In genomic region chr11:116273469-116274044, GRCm38 (mm10) we compare ENCODE assay signal across 8 mouse cellular contexts. TPM values are rescaled to one million over a fixed set of nuclear protein-coding genes. Genes with fewer than 3 reads are reported as not detected.
A peak's percentile ranks its signal among the peaks of the same experiment; 100 is the strongest.
DNase-seq lines count a peak whose midpoint lies in the region; ATAC-seq and TF ChIP-seq lines count a peak whose summit lies in the region.

No protein-coding gene starts in this region.

- ATAC-seq in forebrain, embryonic 12.5 days (ENCODE audit: low FRiP score) = peak; percentile 47
- peak; percentile 67 for ATAC-seq in liver, embryonic 13.5 days (ENCODE audit: low read depth)

- intact Hi-C loops in gastrocnemius, adult 2 months (cut with DNase I) = no loop called here

- H3K9me3 ChIP-seq in forebrain, embryonic 12.5 days = no peaks in the 10 kb centered on the region
- H3K9me3 ChIP-seq in liver, embryonic 13.5 days (replicated peaks) = no peaks in the 10 kb centered on the region

- no peaks in the 10 kb centered on the region for H3K27me3 ChIP-seq in forebrain, embryonic 12.5 days
- peaks cover 3% of the 10 kb centered on the region; the same call in 1 of the 2 replicates for H3K27me3 ChIP-seq in liver, embryonic 13.5 days

- WGBS in forebrain, embryonic 12.5 days = under 1% methylated on average over 39 of the region's 39 CpGs
- WGBS in liver, embryonic 13.5 days (ENCODE audit: insufficient replicate concordance) = under 1% methylated on average over 39 of the region's 39 CpGs

- peak overlapping the region; percentile 91 for H3K4me2 ChIP-seq in forebrain, embryonic 12.5 days
- H3K4me2 ChIP-seq in liver, embryonic 13.5 days = peak overlapping the region; percentile 82

- peaks cover 25% of the 10 kb centered on the region for H3K36me3 ChIP-seq in forebrain, embryonic 12.5 days (replicated peaks)
- peaks cover 36% of the 10 kb centered on the region for H3K36me3 ChIP-seq in liver, embryonic 13.5 days

- H3K4me3 ChIP-seq in gastrocnemius, adult 2 months = peak overlapping the region; percentile 98
- peak overlapping the region; percentile 88 for H3K4me3 ChIP-seq in forebrain, embryonic 12.5 days (replicated peaks)
- peak overlapping the region; percentile 93 for H3K4me3 ChIP-seq in liver, embryonic 13.5 days (replicated peaks)

- H3K4me1 ChIP-seq in forebrain, embryonic 12.5 days = peaks cover 30% of the 10 kb centered on the region
- peaks cover 46% of the 10 kb centered on the region for H3K4me1 ChIP-seq in liver, embryonic 13.5 days (replicated peaks)

- DNase-seq in gastrocnemius, adult 2 months = no peak
- no peak for DNase-seq in gastrocnemius, postnatal 25 days
- peak; percentile 17 for DNase-seq in CD4-positive helper T cell, adult 2 months (ENCODE audit: low read depth, low spot score)
- no peak for DNase-seq in liver, embryonic 13.5 days
- DNase-seq in thymus, adult 18-20 months = no peak
- DNase-seq in urinary bladder, postnatal 25 days (ENCODE audit: low spot score) = no peak
- DNase-seq in right cerebral cortex, adult 18-20 months = no peak

- peak overlapping the region; percentile 90 for H3K9ac ChIP-seq in forebrain, embryonic 12.5 days
- peak overlapping the region; percentile 93 for H3K9ac ChIP-seq in liver, embryonic 13.5 days

- H3K27ac ChIP-seq in gastrocnemius, adult 2 months = peak overlapping the region; percentile 95
- H3K27ac ChIP-seq in forebrain, embryonic 12.5 days = peak overlapping the region; percentile 89; the same call in 1 of the 2 replicates
- H3K27ac ChIP-seq in liver, embryonic 13.5 days = peak overlapping the region; percentile 76

- TF ChIP-seq CTCF in gastrocnemius, adult 2 months (IDR thresholded peaks at IDR 0.05) = no peak

RNA-seq across cellular contexts. Expression of gene Srp68, which starts 0.5 kb away (rescaled TPM):
- total RNA-seq in gastrocnemius, adult 2 months (2021) = 10 to 100 TPM; 87.7 to 89.2 TPM
- 10 to 100 TPM; 65.8 to 75.9 TPM for total RNA-seq in gastrocnemius, postnatal 25 days (2021)
- polyA plus RNA-seq in forebrain, embryonic 12.5 days (2016; fragmentation: Nextera tagmentation; extraction: Ambion mirVana) = 84.8 and 86.5 TPM in 2 replicates
- polyA plus RNA-seq in liver, embryonic 13.5 days (2015; fragmentation: Nextera tagmentation; extraction: Ambion mirVana) = 47.6 and 51.6 TPM in 2 replicates

RNA-seq across cellular contexts. Expression of gene Galr2, which starts 7.2 kb away (rescaled TPM):
- under 1 TPM in 1 of 2 experiments, not detected in 1; 0.33 TPM for total RNA-seq in gastrocnemius, adult 2 months (2021)
- total RNA-seq in gastrocnemius, postnatal 25 days (2021) = under 1 TPM in 1 of 2 experiments, not detected in 1; 0.31 TPM
- 0.19 and 0.46 TPM in 2 replicates for polyA plus RNA-seq in forebrain, embryonic 12.5 days (2016; fragmentation: Nextera tagmentation; extraction: Ambion mirVana)
- polyA plus RNA-seq in liver, embryonic 13.5 days (2015; fragmentation: Nextera tagmentation; extraction: Ambion mirVana) = 0.07 TPM in 1 of 2 replicates, not detected in the other

RNA-seq across cellular contexts. Expression of gene Exoc7, which starts 33.5 kb away (rescaled TPM):
- total RNA-seq in gastrocnemius, adult 2 months (2021) = 100 to 1,000 TPM in 1 of 2 experiments, 10 to 100 TPM in 1; 74.1 to 106 TPM
- 10 to 100 TPM; 66.5 to 69.1 TPM for total RNA-seq in gastrocnemius, postnatal 25 days (2021)
- polyA plus RNA-seq in forebrain, embryonic 12.5 days (2016; fragmentation: Nextera tagmentation; extraction: Ambion mirVana) = 73.3 and 78.8 TPM in 2 replicates
- polyA plus RNA-seq in liver, embryonic 13.5 days (2015; fragmentation: Nextera tagmentation; extraction: Ambion mirVana) = 21.3 and 25.1 TPM in 2 replicates

RNA-seq across cellular contexts. Expression of gene Evpl, which starts 35.7 kb away (rescaled TPM):
- under 1 TPM in 1 of 2 experiments, not detected in 1; 0.14 TPM for total RNA-seq in gastrocnemius, adult 2 months (2021)
- under 1 TPM; 0.05 to 0.13 TPM for total RNA-seq in gastrocnemius, postnatal 25 days (2021)
- polyA plus RNA-seq in forebrain, embryonic 12.5 days (2016; fragmentation: Nextera tagmentation; extraction: Ambion mirVana) = 0.61 and 0.65 TPM in 2 replicates
- polyA plus RNA-seq in liver, embryonic 13.5 days (2015; fragmentation: Nextera tagmentation; extraction: Ambion mirVana) = 0.10 TPM in 2 replicates
